Mouse (Mus musculus) c-Kit-positive CD71-positive TER-119-positive erythroid progenitor cells, embryonic 14.5 days (primary cell): ENCODE measurements around the gene Zbtb49.

Experiments used
- DNase-seq: peaks from one replicate; pipeline ENCODE4 v3.0.0-alpha.2; 2013; ENCODE audit warnings: low spot score

Gene Zbtb49

GRCm38 (mm10) chr5:38220328-38220912, at the start of gene Zbtb49, which contains the start of gene Lyar:
Gene Zbtb49 (minus strand): TSS chr5:38220457.
Gene Lyar (plus strand): TSS chr5:38220470.
- DNase-seq = peak; percentile 88

DNA sequence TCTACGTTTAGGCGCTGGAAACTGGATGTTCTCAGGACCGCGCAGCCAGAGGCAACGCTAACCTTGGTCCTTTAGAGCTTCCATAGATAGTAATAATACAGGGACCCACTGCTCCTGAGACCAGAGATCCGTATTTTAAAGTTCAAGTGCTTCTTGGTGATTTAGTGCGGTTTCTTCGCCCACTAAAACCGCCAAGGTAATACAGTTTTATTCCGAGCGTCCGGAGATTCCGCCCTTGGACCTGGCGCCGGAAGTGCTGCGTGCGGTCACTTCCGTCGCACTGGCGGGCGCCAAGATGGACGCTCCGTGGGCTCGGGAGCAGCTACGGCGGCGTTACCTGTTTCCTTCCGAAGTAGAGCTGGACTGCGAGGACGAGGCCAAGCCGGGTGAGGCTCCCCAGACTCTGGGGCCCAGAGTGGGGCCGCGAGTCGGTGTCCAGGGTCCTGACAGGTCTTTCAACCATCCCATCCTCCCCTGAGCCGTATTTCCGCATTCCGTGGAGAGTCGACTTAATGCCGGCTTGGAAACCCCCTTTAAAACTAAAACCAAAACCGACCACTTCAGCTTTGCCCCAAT, 39.9 kb upstream of the Zbtb49 start, which contains the start of gene Tmem128:
TSS of gene Tmem128 (plus strand) at position 79 of the 576 bp plus-strand sequence.
- peak; percentile 60 for DNase-seq

GRCm38 (mm10) chr5:38259455-38260106, 39.3 kb upstream of the Zbtb49 start:
- no peak for DNase-seq

DNA sequence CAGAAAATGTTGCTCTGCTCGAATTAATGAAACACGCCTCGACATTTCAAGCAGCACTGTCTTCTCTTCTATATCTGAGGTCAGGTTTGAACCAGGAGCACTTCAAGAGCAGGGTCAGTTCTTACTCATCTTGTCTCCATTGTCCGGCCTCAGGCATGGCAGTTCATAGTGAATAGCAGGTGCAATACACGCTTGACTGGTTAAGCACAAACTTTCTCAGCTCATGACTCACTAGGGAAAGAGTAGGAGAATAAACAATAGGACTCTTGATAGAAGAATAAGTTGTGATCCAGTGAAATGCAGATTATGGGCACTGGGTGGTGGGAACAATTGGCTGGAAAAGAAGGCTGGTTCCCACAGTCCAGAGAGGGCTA, 38.5 kb upstream of the Zbtb49 start:
- DNase-seq = no peak

DNA sequence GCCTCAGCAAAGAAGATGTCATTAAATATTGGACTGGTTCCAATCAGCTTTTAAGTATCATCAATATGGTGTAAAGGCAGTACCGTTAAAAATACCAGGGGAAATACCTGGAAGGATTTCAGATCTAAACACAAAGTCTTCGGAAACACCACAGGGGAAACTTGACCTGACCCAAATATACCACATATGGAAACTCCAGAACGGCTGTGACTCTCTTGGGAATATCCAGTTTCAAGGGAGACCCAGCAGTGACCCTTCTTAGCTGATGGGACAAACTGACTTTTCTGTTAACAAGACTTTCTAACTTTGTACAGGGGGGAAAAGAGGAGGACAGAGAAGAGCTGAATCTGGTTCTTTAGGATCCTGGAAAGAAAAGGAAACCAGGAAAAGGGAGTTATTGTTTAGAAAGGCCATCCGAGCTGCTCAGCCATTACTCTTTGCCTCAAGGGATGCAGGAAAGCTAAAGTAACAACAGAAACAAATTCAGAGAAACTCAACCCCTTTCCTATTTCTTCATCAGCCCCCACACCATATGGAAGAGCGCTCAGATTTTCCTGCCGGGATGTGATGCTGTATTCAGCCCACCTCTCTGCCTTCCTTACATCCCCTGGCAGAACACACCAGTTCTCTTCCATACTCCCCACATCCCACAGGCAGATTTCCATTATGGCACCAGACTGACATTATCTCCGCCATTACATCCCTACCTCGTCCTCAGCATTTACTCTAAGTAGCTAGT, 37.9 kb upstream of the Zbtb49 start:
- no peak for DNase-seq

GRCm38 (mm10) chr5:38256551-38256950, 36.3 kb upstream of the Zbtb49 start:
- no peak for DNase-seq

DNA sequence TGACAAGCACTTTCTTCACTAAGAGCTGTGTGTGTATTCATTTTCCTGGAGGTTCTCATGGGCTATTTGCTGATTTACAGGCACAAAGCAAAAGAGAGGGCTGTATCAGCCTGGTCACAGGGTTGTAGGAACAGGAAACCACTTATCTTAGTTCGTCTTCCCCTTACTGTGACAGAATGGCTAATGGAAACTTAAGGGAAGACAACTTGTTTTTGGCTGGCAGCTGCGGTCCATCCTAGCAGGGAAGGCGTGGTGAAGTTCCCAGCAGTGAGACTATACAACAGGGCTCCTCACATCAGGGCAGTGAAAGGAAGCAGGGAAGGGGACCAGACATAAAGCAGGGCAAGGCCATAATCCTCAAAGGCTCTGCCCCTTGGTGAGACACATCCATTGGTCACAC, 35.4 kb upstream of the Zbtb49 start:
- DNase-seq = no peak

DNA sequence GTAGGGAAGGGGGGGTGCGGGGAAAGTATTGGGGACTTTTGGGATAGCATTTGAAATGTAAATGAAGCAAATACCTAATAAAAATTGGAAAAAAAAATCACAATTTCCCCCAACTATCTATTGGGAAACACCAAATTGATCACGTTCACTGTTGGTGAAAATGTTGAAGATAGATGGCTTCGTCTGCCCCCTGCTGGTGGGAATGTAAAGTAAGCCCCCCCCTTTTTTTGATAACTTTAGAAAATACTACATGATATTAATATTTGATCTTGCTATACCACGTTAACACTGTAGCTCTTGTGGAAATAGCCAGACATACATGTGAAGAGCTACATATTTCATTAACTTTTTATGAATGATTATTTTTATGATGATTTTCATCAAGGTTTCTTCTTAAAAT, 34.9 kb upstream of the Zbtb49 start:
- peak; percentile 23 for DNase-seq

DNA sequence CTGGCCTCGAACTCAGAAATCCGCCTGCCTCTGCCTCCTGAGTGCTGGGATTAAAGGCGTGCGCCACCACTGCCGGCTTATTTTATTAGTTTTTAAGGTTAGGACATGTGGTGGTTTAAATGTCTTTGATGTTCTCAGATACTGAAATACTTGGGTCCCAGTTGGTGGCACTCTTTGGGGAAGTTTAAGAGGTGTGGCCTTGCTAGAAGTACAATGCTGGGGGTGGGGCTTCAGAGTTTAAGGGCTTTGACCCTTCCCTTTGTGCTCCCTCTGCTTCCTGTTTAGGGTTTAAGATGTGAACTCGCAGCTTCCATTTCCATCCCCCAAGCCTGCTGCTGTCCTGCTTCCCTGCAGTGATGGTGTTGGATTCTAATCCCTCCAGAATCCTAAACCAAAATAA, 21.7 kb upstream of the Zbtb49 start:
- DNase-seq = no peak

- DNase-seq = no peak
These were observed 21.2 kb upstream of the Zbtb49 start for GRCm38 (mm10) chr5:38241473-38241834.

GRCm38 (mm10) chr5:38240727-38241472, 20.6 kb upstream of the Zbtb49 start:
- DNase-seq = no peak

DNA sequence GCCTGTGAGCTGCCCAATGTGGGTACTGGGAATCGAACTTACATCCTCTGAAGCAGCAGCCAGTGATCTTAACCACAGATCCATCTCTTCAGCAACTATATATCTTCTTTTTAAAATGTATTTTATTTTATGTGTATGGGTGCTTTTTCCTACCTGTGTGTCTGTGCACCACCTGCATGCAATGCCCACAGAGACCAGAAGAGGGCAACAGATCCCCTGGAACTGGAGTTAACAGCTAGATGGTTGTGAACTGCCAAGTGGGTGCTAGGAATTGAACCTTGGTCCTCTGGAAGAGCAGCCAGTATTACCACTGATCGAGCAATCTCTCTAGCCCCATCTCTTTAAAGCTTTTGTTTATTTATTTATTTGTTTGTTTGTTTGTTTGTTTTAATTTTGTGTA, 16.4 kb upstream of the Zbtb49 start:
- no peak for DNase-seq

DNA sequence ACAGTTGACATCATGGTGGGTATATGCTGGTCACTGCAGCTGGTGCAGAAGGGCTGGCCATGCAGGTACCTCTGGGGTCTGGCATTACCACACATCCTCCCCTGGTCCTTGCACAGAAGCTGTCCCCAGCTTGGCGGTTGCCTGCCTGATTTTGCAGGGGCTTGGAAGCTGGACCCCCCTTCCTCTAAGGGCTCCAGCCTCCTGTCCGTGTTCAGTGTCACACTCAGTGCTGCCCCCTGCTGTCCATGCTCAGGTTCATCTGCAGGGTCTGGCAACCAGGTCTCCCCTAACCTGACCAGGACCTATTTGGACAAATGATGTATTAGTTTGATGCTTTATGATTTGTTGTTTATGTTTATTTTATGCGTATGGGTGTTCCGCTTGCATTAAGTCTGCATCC, 15.2 kb upstream of the Zbtb49 start:
- peak; percentile 39 for DNase-seq

GRCm38 (mm10) chr5:38219771-38220307, 418 bp downstream of the Zbtb49 start:
- peak; percentile 31 for DNase-seq

GRCm38 (mm10) chr5:38213009-38213408, 7.2 kb downstream of the Zbtb49 start:
- DNase-seq = no peak

GRCm38 (mm10) chr5:38211691-38212090, 8.6 kb downstream of the Zbtb49 start:
- DNase-seq = no peak

DNA sequence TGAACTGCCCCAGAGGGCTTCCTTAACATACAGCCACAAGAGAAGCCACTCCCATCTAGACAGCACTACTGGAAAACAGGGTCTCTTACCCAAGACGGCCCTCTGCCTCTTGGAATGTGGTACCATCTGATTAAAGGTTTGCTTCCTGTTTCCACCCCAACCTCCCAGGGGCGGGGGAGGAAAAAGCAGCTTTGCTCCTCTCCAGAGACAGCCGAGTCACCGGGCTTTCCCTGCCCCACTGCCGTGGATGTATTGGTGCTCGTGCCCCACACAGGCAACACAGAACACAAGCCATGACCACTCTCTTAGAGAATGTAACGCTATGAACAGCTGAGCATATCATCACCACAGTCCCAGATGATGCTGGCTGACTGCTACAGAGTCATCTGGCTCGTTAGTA, 11.3 kb downstream of the Zbtb49 start:
- no peak for DNase-seq

DNA sequence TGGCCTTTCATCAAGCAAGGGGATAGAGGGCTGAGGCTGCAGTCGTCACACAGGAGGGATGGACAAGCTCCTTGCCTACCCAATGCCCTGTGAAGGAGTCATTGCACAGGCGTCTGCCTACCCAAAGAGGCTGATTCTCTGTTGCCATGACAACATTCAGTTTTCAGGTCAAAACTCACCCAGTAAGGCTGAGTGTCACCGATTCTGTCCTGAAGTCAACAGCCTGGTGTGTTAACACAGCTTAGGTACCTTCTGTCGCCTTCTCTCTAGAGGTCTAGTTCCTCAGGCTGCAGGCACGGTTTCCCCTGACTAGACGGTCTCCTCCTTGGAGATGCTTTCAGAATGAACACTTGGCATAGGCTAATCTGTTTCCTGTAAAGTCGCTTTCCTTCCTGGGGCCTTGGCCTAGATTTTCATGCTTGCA, 14.9 kb downstream of the Zbtb49 start:
- no peak for DNase-seq

- DNase-seq = no peak
These were observed 20.6 kb downstream of the Zbtb49 start for GRCm38 (mm10) chr5:38199686-38200085.

GRCm38 (mm10) chr5:38197482-38197823, 22.8 kb downstream of the Zbtb49 start:
- peak; percentile 60 for DNase-seq

GRCm38 (mm10) chr5:38196821-38197481, 23.3 kb downstream of the Zbtb49 start:
- DNase-seq = no peak
